ENCODE assay signal across 29 mouse cellular contexts in the genomic region with DNA sequence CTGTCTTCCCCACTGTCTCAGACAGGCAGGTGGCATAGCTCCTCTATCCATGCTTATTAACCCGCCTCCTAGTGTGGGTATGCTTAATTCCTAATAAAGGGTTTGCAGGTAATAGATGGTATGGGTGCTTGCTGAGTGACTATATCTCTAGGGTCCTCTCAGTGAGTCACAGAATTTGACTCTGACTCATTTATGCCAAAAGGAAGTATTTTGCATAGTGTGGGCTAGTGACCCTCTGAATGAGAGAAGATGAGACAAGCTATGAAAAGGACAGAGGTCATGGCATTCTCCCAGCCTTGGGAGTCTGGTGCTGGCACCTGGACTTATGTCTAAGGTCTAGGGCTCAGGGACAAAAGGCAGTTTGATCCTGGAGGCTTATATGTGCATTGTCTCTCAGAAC. TPM values are rescaled to one million over a fixed set of nuclear protein-coding genes. Genes with fewer than 3 reads are reported as not detected.
"Had no signal": no experiment of that assay in that cellular context is flagged by ENCODE, and none has a peak within 500 bp of the region (broad histone marks: within the 10 kb centered on the region; RNA-seq: fewer than 3 reads in every experiment).

No protein-coding gene starts in this region.

- H3K4me3 ChIP-seq: embryonic facial prominence, embryonic 10.5 days; embryonic facial prominence, embryonic 12.5 days; embryonic facial prominence, embryonic 13.5 days; embryonic facial prominence, embryonic 15.5 days; erythroblast, embryonic 14.5 days; forebrain, embryonic 10.5 days; forebrain, embryonic 12.5 days; forebrain, embryonic 13.5 days; forebrain, embryonic 15.5 days; gastrocnemius, adult 2 months; heart, adult 2 months; heart, embryonic 10.5 days had no signal

- H3K27ac ChIP-seq: embryonic facial prominence, embryonic 10.5 days; embryonic facial prominence, embryonic 12.5 days; embryonic facial prominence, embryonic 13.5 days; embryonic facial prominence, embryonic 15.5 days; forebrain, embryonic 10.5 days; forebrain, embryonic 12.5 days; forebrain, embryonic 13.5 days; forebrain, embryonic 15.5 days; gastrocnemius, adult 2 months; heart, adult 2 months; heart, embryonic 10.5 days had no signal

- H3K36me3 ChIP-seq: forebrain, embryonic 12.5 days; forebrain, embryonic 15.5 days had no signal

- H3K4me2 ChIP-seq: embryonic facial prominence, embryonic 12.5 days; embryonic facial prominence, embryonic 13.5 days; embryonic facial prominence, embryonic 15.5 days; forebrain, embryonic 12.5 days; forebrain, embryonic 13.5 days; forebrain, embryonic 15.5 days had no signal

- H3K9ac ChIP-seq: embryonic facial prominence, embryonic 12.5 days; embryonic facial prominence, embryonic 13.5 days; embryonic facial prominence, embryonic 15.5 days; forebrain, embryonic 12.5 days; forebrain, embryonic 13.5 days; forebrain, embryonic 15.5 days had no signal

- H3K4me1 ChIP-seq: embryonic facial prominence, embryonic 10.5 days; embryonic facial prominence, embryonic 12.5 days; embryonic facial prominence, embryonic 13.5 days; embryonic facial prominence, embryonic 15.5 days; forebrain, embryonic 10.5 days; forebrain, embryonic 12.5 days; forebrain, embryonic 13.5 days; forebrain, embryonic 15.5 days; heart, embryonic 10.5 days had no signal

- ATAC-seq: forebrain, embryonic 13.5 days; forebrain, embryonic 14.5 days; forebrain, embryonic 15.5 days; forebrain, embryonic 16.5 days had no signal

- H3K9me3 ChIP-seq: embryonic facial prominence, embryonic 12.5 days; embryonic facial prominence, embryonic 13.5 days; embryonic facial prominence, embryonic 15.5 days; forebrain, embryonic 13.5 days; forebrain, embryonic 15.5 days; heart, embryonic 10.5 days had no signal

- H3K27me3 ChIP-seq: embryonic facial prominence, embryonic 12.5 days; embryonic facial prominence, embryonic 13.5 days; embryonic facial prominence, embryonic 15.5 days; forebrain, embryonic 12.5 days; forebrain, embryonic 13.5 days; forebrain, embryonic 15.5 days had no signal

- DNase-seq: cerebellum, adult 9-10 months; cerebellum, postnatal 10 days; cerebellum, postnatal 14 days; cerebellum, postnatal 25 days; cerebellum, postnatal 36 days; embryo, embryonic 11 days; gastrocnemius, adult 2 months; gastrocnemius, postnatal 10 days; gastrocnemius, postnatal 14 days; gastrocnemius, postnatal 25 days; gastrocnemius, postnatal 36 days; heart, adult 11 months; heart, adult 18-20 months; heart, adult 2 months had no signal

RNA-seq across cellular contexts. Expression of a gene that starts 37.1 kb away (rescaled TPM):
- total RNA-seq: common myeloid progenitor, adult 5-6 weeks; gastrocnemius, adult 18-20 months; granulocyte monocyte progenitor cell, adult 5-6 weeks; heart, adult 18-20 months; heart, adult 2 months had no signal
- polyA plus RNA-seq: erythroblast, embryonic 14.5 days; forebrain, embryonic 12.5 days; forebrain, embryonic 13.5 days; forebrain, embryonic 14.5 days; forebrain, embryonic 15.5 days had no signal
